Mouse (Mus musculus) intestine, embryonic 15.5 days (tissue): ENCODE results near the gene Syt2. TPM values are rescaled to one million over a fixed set of nuclear protein-coding genes. Genes with fewer than 3 reads are reported as not detected.

Experiments used
- ATAC-seq: fragments of 200-750 bp; cut with Nextera tagmentation; 2 replicates; pipeline ENCODE4 v1.8.0; 2017; ENCODE audit warnings: moderate TSS enrichment, moderate library complexity
- H3K27ac ChIP-seq: fragments of 300-500 bp; sonication (generic); 2 replicates; pipeline ENCODE4 v1.5.1; 2015; ENCODE audit warnings: mild to moderate bottlenecking, inconsistent platforms
- H3K27me3 ChIP-seq: fragments of 300-500 bp; sonication (generic); replicated peaks from 2 replicates; pipeline ENCODE4 v1.6.1; 2015; ENCODE audit warnings: inconsistent platforms
- H3K36me3 ChIP-seq: fragments of 300-500 bp; sonication (generic); 2 replicates; pipeline ENCODE4 v1.6.1; 2015; ENCODE audit warnings: inconsistent platforms
- H3K4me1 ChIP-seq: fragments of 300-500 bp; sonication (generic); replicated peaks from 2 replicates; pipeline ENCODE4 v1.6.1; 2015; ENCODE audit warnings: inconsistent platforms
- H3K4me2 ChIP-seq: fragments of 300-500 bp; sonication (generic); replicated peaks from 2 replicates; pipeline ENCODE4 v1.6.1; 2015; ENCODE audit warnings: mild to moderate bottlenecking, inconsistent platforms
- H3K4me3 ChIP-seq: fragments of 300-500 bp; sonication (generic); replicated peaks from 2 replicates; pipeline ENCODE4 v1.5.1; 2015; ENCODE audit warnings: inconsistent platforms
- H3K9ac ChIP-seq: fragments of 300-500 bp; sonication (generic); 2 replicates; pipeline ENCODE4 v1.6.1; 2015; ENCODE audit warnings: inconsistent platforms
- H3K9me3 ChIP-seq: fragments of 300-500 bp; sonication (generic); 2 replicates; pipeline ENCODE4 v1.6.1; 2016; ENCODE audit warnings: inconsistent platforms
- WGBS: fragments of 180-500 bp; shearing (Covaris S2); methylation state at CpG from one replicate; pipeline ENCODE4 v1.1.7; 2015; 5-methylcytosine and 5-hydroxymethylcytosine counted together
- polyA plus RNA-seq: library from polyadenylated mRNA; unstranded; fragments of >200 nt; fragmentation: Nextera tagmentation; extraction: Ambion mirVana; gene quantifications from 2 replicates; pipeline ENCODE4 v1.2.1, GENCODE M21; 2015

Syt2 gene
- polyA plus RNA-seq: 0.87 and 2.0 TPM in 2 replicates

DNA sequence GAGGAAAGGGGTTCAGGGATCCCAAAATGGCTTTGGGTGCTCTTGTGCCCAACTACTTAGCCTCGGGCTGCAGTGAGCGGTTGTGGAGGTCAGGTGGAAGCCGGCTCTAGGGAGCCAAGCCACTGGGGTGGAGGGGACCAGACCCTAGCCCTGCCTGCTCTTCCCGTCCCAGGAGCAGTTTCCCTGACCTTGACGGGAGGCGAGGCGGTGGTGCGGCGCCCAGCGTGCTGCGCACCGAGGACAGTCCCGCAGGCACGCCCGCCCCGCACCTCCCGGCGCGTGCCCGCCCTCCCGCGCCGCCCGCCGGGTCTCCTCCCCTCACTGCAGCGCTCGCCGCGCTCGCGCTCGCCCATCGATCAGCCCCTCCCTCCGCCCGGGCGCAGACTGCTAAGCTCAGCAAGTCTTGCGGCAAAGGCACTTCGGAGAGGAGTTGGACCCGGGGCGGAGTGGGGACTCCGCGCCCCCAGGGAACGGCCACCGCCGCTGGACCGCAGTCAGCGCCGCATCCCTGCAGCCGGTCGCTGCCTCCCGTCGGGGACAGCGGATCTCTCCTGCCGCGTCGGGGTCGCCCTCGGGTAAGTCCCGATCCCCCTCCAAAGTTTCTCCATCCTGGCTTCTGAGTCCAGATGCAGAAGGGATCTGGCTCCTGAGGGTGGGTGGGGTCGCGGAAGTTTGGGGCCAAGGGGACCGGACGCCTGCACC is at the start of gene Syt2:
TSS of gene Syt2 (plus strand) at position 417 of the 702 bp plus-strand sequence.
- Histone ChIP-seq H3K27me3 (peaks cover 42% of the 10 kb centered on the region), H3K27ac (no peak within 1 kb of the TSS), H3K36me3 (no peaks in the 10 kb centered on the region), H3K9ac (peak within 1 kb of the TSS; percentile 52), H3K9me3 (no peaks in the 10 kb centered on the region), H3K4me1 (peaks cover 16% of the 10 kb centered on the region), H3K4me2 (peak within 1 kb of the TSS; percentile 95), H3K4me3 (peak within 1 kb of the TSS; percentile 57)
- ATAC-seq: peak; percentile 76
- WGBS: 1% methylated on average over 61 of the region's 63 CpGs

DNA sequence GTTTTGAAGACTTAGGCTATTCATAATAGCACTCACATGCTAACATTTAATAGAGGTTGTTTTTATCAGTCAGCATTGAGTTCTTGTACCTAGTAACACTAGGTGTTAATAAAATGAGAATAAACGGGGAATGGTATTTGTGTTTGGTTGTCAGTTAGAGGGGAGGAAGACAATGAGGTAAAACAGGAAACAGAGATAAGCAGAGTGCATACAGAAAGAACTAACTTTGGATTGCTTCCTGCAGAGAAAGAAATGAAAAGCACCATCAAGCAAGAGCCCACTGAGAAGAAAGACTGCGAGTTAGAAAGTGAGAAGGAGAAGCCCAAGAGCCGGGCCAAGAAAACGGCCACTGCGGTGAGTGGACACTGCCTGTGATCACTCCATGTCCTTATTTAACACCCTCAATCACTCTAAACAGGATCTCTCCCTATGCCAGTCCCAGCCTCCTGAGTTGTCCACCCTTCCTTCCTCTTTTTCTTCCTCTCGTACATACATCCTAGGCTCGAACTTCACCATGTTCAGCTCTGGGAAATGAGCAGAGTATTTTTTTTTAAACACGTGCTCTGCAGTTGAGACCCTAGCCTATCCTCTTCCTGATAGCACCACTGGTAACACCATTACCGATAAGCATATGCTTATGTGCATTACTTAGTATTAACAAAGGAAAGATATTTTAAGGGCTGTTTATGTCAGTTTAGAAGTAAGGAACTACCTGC is 49.0 kb upstream of the Syt2 start:
- 84% methylated on average over 9 of the region's 9 CpGs for WGBS
- Histone ChIP-seq H3K9me3 (no peaks in the 10 kb centered on the region), H3K36me3 (peaks cover 10% of the 10 kb centered on the region), H3K4me2 (no peak overlapping the region), H3K27me3 (no peaks in the 10 kb centered on the region), H3K27ac (no peak overlapping the region), H3K9ac (no peak overlapping the region), H3K4me3 (no peak overlapping the region), H3K4me1 (no peaks in the 10 kb centered on the region)
- no peak for ATAC-seq

DNA sequence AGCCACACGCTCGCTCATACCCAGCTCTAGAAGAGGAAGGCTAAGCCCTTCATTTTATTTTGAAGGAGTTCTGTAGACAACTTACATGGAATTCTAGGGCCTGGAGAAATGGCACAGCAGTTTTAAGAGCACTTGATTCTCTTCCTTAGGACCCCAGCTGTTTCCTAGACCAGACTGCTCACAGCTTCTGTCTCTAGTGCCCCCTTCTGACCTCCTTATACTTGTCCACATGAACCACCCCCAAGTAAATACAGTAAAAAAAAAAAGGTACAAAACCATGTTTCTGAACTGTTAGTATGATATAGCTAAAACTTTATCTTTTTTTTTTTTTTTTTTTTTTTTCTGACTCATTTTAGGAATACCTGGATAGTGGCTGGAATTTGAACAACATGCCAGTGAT is 42.4 kb upstream of the Syt2 start:
- Histone ChIP-seq H3K36me3 (peaks cover 8% of the 10 kb centered on the region), H3K9me3 (no peaks in the 10 kb centered on the region), H3K27me3 (no peaks in the 10 kb centered on the region), H3K4me3 (no peak overlapping the region), H3K4me1 (peaks cover 4% of the 10 kb centered on the region; the same call in 1 of the 2 replicates), H3K4me2 (no peak overlapping the region), H3K27ac (no peak overlapping the region), H3K9ac (no peak overlapping the region)
- ATAC-seq: no peak
- 94% methylated on average over 2 of the region's 2 CpGs for WGBS

DNA sequence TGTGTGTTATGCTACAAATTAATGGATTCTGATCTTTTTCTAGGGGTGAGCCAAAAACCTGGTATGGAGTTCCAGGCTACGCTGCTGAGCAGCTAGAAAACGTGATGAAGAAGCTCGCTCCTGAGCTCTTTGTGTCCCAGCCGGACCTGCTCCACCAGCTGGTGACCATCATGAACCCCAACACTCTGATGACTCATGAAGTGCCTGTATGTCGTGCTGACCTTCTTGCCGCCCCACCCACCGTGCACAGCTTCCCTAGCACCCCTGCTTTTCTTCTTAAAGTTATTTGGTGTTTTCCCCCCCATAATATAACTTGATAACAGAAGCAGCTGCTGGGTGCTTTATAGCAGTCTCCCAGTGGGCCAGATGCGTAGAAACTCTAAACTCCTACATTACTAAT is 40.8 kb upstream of the Syt2 start:
- H3K27ac ChIP-seq: no peak overlapping the region
- no peak for ATAC-seq
- no peak overlapping the region for H3K4me2 ChIP-seq
- H3K27me3 ChIP-seq: no peaks in the 10 kb centered on the region
- H3K36me3 ChIP-seq: peaks cover 8% of the 10 kb centered on the region
- H3K4me3 ChIP-seq: no peak overlapping the region
- WGBS: 53% methylated on average over 8 of the region's 8 CpGs
- H3K9ac ChIP-seq: no peak overlapping the region
- peaks cover 4% of the 10 kb centered on the region; the same call in 1 of the 2 replicates for H3K4me1 ChIP-seq
- H3K9me3 ChIP-seq: no peaks in the 10 kb centered on the region

DNA sequence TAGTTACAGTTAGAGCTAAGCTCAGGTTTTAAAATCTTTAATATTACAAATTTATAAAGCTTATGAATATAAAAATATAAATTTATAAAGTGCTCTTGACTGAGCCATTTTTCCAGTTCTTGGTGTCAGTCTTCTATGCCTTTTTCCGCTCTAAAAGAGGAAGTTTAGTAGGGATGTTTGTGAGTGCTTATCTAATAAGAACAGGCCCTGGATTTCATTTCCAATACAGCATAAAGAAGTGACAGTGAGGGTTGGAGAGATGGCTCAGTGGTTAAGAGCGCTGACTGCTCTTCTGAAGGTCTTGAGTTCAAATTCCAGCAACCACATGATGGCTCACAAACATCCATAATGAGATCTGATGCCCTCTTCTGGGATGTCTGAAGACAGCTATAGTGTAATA is 40.1 kb upstream of the Syt2 start:
- 91% methylated on average over 2 of the region's 2 CpGs for WGBS
- Histone ChIP-seq H3K27ac (no peak overlapping the region), H3K9ac (no peak overlapping the region), H3K36me3 (peaks cover 8% of the 10 kb centered on the region), H3K4me2 (no peak overlapping the region), H3K27me3 (no peaks in the 10 kb centered on the region), H3K4me3 (no peak overlapping the region), H3K9me3 (no peaks in the 10 kb centered on the region), H3K4me1 (peaks cover 4% of the 10 kb centered on the region; the same call in 1 of the 2 replicates)
- no peak for ATAC-seq

DNA sequence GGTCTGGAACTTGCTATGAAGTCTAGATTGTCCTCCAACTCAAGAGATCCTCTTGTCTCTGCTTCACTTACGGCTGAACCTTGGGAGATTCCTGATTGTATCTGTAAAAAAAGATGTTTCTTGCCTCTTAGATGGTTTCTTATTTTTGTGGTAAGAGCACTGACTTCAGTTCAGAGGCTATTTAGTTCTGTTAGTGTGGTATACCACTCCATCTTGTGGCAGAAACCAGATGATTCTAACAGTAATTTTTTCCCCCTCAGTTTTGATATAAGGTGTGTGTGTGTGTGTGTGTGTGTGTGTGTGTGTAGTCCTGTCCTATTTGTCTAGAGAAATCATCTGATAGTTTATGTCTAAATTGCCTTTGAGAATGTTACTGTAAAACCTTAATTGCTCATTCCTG is 39.2 kb upstream of the Syt2 start:
- H3K4me3 ChIP-seq: no peak overlapping the region
- H3K27ac ChIP-seq: no peak overlapping the region
- ATAC-seq: no peak
- no peak overlapping the region for H3K9ac ChIP-seq
- H3K4me1 ChIP-seq: peaks cover 4% of the 10 kb centered on the region; the same call in 1 of the 2 replicates
- no peaks in the 10 kb centered on the region for H3K27me3 ChIP-seq
- 73% methylated on average over 1 of the region's 1 CpGs for WGBS
- no peak overlapping the region for H3K4me2 ChIP-seq
- no peaks in the 10 kb centered on the region for H3K9me3 ChIP-seq
- peaks cover 11% of the 10 kb centered on the region for H3K36me3 ChIP-seq

DNA sequence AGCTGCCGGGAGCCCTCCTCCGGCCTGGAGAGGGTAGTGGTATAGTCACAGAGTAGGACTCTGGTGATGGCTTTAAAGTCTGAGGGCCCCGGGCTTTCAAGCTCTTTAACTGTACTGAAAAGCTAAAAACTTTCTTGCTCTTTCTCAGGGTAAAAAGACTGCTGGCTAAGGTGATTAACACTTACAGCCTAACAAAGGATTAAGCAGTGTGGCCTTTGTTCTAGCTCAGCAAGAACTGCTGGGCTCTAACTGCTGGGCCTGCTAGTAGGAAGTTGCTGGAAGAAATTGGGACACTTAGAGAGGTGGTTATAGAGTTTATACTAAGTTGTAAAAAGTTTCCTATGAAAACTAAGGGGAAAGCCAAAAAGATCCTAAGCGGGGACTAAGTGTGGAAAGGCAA is 37.3 kb upstream of the Syt2 start:
- Histone ChIP-seq H3K4me2 (no peak overlapping the region), H3K4me1 (peaks cover 4% of the 10 kb centered on the region; the same call in 1 of the 2 replicates), H3K4me3 (no peak overlapping the region), H3K36me3 (peaks cover 9% of the 10 kb centered on the region; the same call in 1 of the 2 replicates), H3K9ac (no peak overlapping the region), H3K27me3 (no peaks in the 10 kb centered on the region), H3K9me3 (no peaks in the 10 kb centered on the region), H3K27ac (0 out of 2 replicates have a peak overlapping the region, but pooled peaks have one; percentile 14)
- peak; percentile 69 for ATAC-seq
- WGBS: 28% methylated on average over 4 of the region's 4 CpGs

DNA sequence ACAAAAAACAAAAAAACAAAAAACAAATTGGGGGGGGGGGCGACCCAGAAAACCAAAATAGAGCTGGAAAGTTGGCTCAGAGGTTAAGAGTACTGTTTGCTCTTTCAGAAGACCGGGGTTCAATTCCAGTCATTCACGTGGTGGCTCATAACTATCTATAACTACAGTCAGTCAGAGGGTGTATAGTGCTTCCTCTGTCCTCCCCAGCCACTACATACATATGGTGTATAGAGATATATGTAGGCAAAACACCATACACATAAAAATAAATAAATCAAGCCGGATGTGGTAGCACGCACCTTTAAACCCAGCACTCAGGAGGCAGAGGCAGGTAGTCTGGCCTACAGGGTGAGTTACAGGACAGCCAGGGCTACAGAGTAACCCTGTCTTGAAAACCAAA is 31.9 kb upstream of the Syt2 start:
- Histone ChIP-seq H3K4me3 (no peak overlapping the region), H3K9me3 (no peaks in the 10 kb centered on the region), H3K4me1 (no peaks in the 10 kb centered on the region), H3K27me3 (no peaks in the 10 kb centered on the region), H3K9ac (no peak overlapping the region), H3K4me2 (no peak overlapping the region), H3K27ac (no peak overlapping the region), H3K36me3 (peaks cover 28% of the 10 kb centered on the region)
- ATAC-seq: no peak
- WGBS: 89% methylated on average over 5 of the region's 5 CpGs

DNA sequence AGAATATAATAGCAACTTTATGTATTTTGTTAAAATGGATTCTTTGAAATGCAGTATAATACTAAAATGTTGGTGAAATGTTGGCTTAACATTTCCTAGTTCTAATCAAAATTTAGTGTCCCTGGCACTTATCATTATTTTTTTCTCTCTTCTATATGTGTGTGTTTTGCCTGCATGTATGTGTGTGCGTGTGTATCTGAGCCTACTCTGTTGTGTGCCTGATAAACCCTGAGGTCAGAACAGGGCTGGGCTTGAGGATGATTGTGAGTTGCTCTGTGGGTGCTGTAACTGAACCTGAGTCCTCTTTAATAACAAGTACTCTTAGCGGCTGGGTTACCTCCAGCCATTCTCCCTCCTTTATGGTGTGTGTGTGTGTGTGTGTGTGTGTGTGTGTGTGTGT is 31.5 kb upstream of the Syt2 start:
- peaks cover 33% of the 10 kb centered on the region for H3K36me3 ChIP-seq
- no peaks in the 10 kb centered on the region for H3K4me1 ChIP-seq

DNA sequence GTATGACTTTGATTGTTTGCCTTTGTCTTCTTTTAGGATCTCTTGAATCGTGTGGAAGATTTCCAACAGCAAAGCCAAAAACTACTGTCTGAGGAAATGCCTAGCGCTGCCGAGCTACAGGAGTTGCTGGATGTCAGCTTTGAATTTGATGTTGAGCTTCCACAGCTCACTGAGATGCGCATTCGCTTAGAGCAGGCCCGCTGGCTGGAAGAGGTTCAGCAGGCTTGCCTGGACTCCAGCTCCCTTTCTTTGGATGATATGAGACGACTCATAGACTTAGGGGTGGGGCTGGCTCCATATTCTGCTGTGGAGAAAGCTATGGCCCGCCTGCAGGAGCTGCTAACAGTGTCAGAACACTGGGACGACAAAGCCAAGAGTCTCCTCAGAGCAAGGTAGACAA is 28.8 kb upstream of the Syt2 start:
- no peak for ATAC-seq
- WGBS: 76% methylated on average over 9 of the region's 9 CpGs
- no peak overlapping the region for H3K4me3 ChIP-seq
- H3K9ac ChIP-seq: no peak overlapping the region
- no peaks in the 10 kb centered on the region for H3K27me3 ChIP-seq
- peaks cover 37% of the 10 kb centered on the region for H3K36me3 ChIP-seq
- no peaks in the 10 kb centered on the region for H3K4me1 ChIP-seq
- H3K9me3 ChIP-seq: no peaks in the 10 kb centered on the region
- no peak overlapping the region for H3K27ac ChIP-seq
- H3K4me2 ChIP-seq: no peak overlapping the region

More for the DNA sequence above, 31.5 kb upstream of the Syt2 start:
- Histone ChIP-seq H3K27ac (no peak overlapping the region), H3K9ac (no peak overlapping the region), H3K4me2 (no peak overlapping the region), H3K4me3 (no peak overlapping the region), H3K27me3 (no peaks in the 10 kb centered on the region), H3K9me3 (no peaks in the 10 kb centered on the region)
- ATAC-seq: no peak
- WGBS: 90% methylated on average over 2 of the region's 2 CpGs

DNA sequence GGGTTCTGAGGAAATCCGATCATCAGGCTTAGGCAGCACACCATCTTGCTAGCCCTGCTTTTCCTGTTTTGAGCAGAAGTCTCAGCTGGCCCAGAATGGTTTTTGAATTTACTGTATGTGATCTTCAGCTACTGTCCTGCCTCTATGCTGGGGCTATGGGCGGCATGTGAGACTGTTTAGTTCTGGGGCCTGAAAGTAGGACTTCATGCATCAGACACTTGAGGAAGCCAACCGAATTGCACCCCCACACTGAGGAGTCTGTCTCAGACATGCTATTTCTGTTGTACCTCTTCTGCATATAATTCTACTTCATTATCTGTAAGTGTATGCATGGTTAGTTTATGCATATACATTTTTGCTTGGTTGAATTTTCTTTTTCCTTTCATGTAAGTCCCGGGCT is 21.2 kb upstream of the Syt2 start:
- no peak overlapping the region for H3K9ac ChIP-seq
- H3K27ac ChIP-seq: no peak overlapping the region
- 92% methylated on average over 4 of the region's 4 CpGs for WGBS
- H3K4me3 ChIP-seq: no peak overlapping the region
- no peaks in the 10 kb centered on the region for H3K27me3 ChIP-seq
- H3K36me3 ChIP-seq: peaks cover 47% of the 10 kb centered on the region
- H3K9me3 ChIP-seq: no peaks in the 10 kb centered on the region
- no peak for ATAC-seq
- H3K4me1 ChIP-seq: no peaks in the 10 kb centered on the region
- H3K4me2 ChIP-seq: no peak overlapping the region

DNA sequence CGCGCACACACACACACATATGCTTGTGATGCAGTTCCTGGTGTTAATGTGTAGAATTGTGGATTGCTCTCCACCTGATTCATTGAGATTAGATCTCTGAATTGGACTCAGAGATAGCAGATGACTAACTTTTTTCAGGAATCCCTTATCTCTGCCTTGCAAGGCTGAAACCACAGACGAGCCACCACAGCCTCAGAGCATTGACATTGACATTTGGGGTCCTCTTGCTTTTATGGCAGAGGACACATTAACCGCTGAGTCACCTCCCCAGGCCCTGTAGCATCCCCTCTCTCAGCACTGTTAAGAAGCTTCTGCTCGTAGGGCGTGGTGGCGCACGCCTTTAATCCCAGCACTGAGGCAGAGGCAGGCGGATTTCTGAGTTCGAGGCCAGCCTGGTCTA is 17.0 kb upstream of the Syt2 start:
- H3K27me3 ChIP-seq: no peaks in the 10 kb centered on the region
- ATAC-seq: no peak
- no peak overlapping the region for H3K4me3 ChIP-seq
- H3K9me3 ChIP-seq: no peaks in the 10 kb centered on the region
- H3K36me3 ChIP-seq: peaks cover 53% of the 10 kb centered on the region
- no peaks in the 10 kb centered on the region for H3K4me1 ChIP-seq
- no peak overlapping the region for H3K4me2 ChIP-seq
- H3K27ac ChIP-seq: no peak overlapping the region
- WGBS: 91% methylated on average over 10 of the region's 10 CpGs
- no peak overlapping the region for H3K9ac ChIP-seq
